Mouse (Mus musculus) heart, postnatal 0 days (tissue): ENCODE measurements around the gene Cela3b. TPM values are rescaled to one million over a fixed set of nuclear protein-coding genes. Genes with fewer than 3 reads are reported as not detected.
"Not testable (repeated sequence)": the region's sequence is repeated elsewhere in the genome, so short reads cannot be mapped to it uniquely, and the experiment has no call there.

Experiments used
- ATAC-seq: fragments of 200-750 bp; cut with Nextera tagmentation; 2 replicates; pipeline ENCODE4 v1.8.0; 2017; ENCODE audit warnings: low read depth, moderate number of reproducible peaks, moderate library complexity; ENCODE audit not compliant: insufficient read depth
- DNase-seq: peaks from one replicate; pipeline ENCODE4 v3.0.0-alpha.2; 2016; ENCODE audit warnings: low spot score
- H3K27ac ChIP-seq: fragments of 300-500 bp; sonication (generic); 2 replicates; pipeline ENCODE4 v1.5.1; 2014; ENCODE audit warnings: low read depth, mild to moderate bottlenecking
- H3K27me3 ChIP-seq: fragments of 300-500 bp; sonication (generic); 2 replicates; pipeline ENCODE4 v1.6.1; 2014; ENCODE audit warnings: low read length, mixed read lengths; ENCODE audit not compliant: control insufficient read depth, insufficient read depth
- H3K36me3 ChIP-seq: fragments of 300-500 bp; sonication (generic); replicated peaks from 2 replicates; pipeline ENCODE4 v1.6.1; 2014; ENCODE audit warnings: low read length, mixed read lengths; ENCODE audit not compliant: control insufficient read depth, insufficient read depth
- H3K4me1 ChIP-seq: fragments of 300-500 bp; sonication (generic); 2 replicates; pipeline ENCODE4 v1.6.1; 2014; ENCODE audit warnings: antibody characterized with exemption; ENCODE audit not compliant: control insufficient read depth, insufficient read depth
- H3K4me2 ChIP-seq: fragments of 300-500 bp; sonication (generic); 2 replicates; pipeline ENCODE4 v1.6.1; 2014; ENCODE audit warnings: low read depth, mild to moderate bottlenecking, low read length, moderate library complexity
- H3K4me3 ChIP-seq: fragments of 300-500 bp; sonication (generic); 2 replicates; pipeline ENCODE4 v1.5.1; 2014; ENCODE audit warnings: low read depth, low read length
- H3K9ac ChIP-seq: fragments of 300-500 bp; sonication (generic); replicated peaks from 2 replicates; pipeline ENCODE4 v1.6.1; 2014; ENCODE audit warnings: low read depth, low read length, mixed read lengths
- H3K9me3 ChIP-seq: fragments of 300-500 bp; sonication (generic); replicated peaks from 2 replicates; pipeline ENCODE4 v1.6.1; 2016; ENCODE audit warnings: low read length; ENCODE audit not compliant: control insufficient read depth
- CTCF ChIP-seq: IDR thresholded peaks from 2 replicates; pipeline ENCODE4 v1.5.1; 2016; ENCODE audit warnings: antibody characterized with exemption, control low read depth, low read depth
- EP300 ChIP-seq: IDR thresholded peaks from 2 replicates; pipeline ENCODE4 v1.6.1; 2016; ENCODE audit warnings: antibody characterized with exemption, low read depth
- WGBS: fragments of 180-500 bp; shearing (Covaris S2); extraction: QIAGEN DNeasy Blood & Tissue Kit; methylation state at CpG from one replicate; pipeline ENCODE4 v1.1.7; 2014; 5-methylcytosine and 5-hydroxymethylcytosine counted together
- polyA plus RNA-seq: library from polyadenylated mRNA; unstranded; fragments of >200 nt; fragmentation: Nextera tagmentation; extraction: Ambion mirVana; gene quantifications from 2 replicates; pipeline ENCODE4 v1.2.1, GENCODE M21; 2015
- total RNA-seq: library from RNA; depleted of rRNA; stranded (reverse); fragments of >200 nt; gene quantifications from 2 replicates; pipeline ENCODE4 v1.2.3, GENCODE M21; 2014; ENCODE audit warnings: low replicate concordance

Gene Cela3b
- total and polyA plus RNA-seq, 2 experiments from 2014 or later: not detected

DNA sequence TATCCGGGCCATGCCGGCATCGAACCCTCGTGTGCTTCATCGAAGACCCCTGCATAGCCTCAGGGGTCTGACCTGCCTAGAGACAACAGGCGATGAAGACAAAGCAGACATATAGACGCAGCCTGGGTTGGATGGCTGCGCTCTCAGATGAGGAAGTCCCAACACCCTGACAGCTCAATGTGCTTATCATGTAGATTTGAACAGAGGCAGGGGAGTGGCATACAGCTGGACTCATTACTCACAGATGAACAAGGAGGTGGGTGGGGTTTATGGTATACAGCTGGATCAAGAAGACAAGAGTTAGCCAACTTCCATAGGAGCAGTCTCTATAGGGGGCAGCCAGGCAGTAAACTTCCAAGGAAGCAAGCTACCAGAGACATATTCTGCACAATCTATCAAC is 8.5 kb upstream of the Cela3b start:
- H3K27me3 ChIP-seq: no peaks in the 10 kb centered on the region
- TF ChIP-seq EP300: no peak
- ATAC-seq: no peak
- H3K4me3 ChIP-seq: no peak overlapping the region
- no peaks in the 10 kb centered on the region for H3K9me3 ChIP-seq
- H3K27ac ChIP-seq: no peak overlapping the region
- WGBS: 70% methylated on average over 8 of the region's 8 CpGs
- H3K4me2 ChIP-seq: no peak overlapping the region
- DNase-seq: no peak
- no peaks in the 10 kb centered on the region for H3K4me1 ChIP-seq
- no peaks in the 10 kb centered on the region for H3K36me3 ChIP-seq
- H3K9ac ChIP-seq: no peak overlapping the region

DNA sequence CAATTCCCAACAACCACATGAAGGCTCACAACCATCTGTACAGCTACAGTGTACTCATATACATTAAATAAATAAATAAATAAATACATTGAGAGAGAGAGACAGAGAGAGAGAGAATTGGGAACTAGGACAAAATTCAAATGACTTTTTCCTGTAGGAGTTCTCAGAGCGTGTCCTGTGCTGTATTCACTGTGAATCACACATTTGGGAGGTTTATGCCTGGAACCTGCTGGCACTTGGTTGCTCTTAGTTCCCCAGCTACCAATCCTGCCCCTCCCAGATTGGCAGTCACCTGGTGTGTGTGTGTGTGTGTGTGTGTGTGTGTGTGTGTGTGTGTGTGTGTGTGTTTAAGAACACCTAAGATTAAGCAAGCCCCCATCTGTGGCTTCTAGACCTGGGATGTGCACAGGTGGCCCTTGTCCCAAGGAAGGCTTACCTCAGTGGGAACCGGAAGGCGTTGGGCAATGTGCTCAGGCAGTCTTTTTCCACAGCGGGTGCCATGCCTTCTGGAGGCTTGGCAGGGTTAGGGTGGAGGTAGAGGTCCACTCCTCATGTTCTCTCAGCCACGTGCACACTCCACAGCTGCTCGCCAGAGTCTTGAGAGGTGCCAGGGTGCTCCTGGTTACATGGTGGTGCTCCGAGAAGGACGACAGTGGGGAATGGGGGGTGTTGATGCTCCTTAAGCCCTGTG is 6.8 kb upstream of the Cela3b start:
- no peak for ATAC-seq
- TF ChIP-seq EP300 (no peak), CTCF (no peak)
- H3K36me3 ChIP-seq: no peaks in the 10 kb centered on the region
- no peaks in the 10 kb centered on the region for H3K27me3 ChIP-seq
- H3K9ac ChIP-seq: no peak overlapping the region
- no peaks in the 10 kb centered on the region for H3K4me1 ChIP-seq
- H3K4me3 ChIP-seq: no peak overlapping the region
- WGBS: 86% methylated on average over 8 of the region's 8 CpGs
- DNase-seq: no peak
- H3K27ac ChIP-seq: no peak overlapping the region
- no peaks in the 10 kb centered on the region for H3K9me3 ChIP-seq
- H3K4me2 ChIP-seq: no peak overlapping the region

DNA sequence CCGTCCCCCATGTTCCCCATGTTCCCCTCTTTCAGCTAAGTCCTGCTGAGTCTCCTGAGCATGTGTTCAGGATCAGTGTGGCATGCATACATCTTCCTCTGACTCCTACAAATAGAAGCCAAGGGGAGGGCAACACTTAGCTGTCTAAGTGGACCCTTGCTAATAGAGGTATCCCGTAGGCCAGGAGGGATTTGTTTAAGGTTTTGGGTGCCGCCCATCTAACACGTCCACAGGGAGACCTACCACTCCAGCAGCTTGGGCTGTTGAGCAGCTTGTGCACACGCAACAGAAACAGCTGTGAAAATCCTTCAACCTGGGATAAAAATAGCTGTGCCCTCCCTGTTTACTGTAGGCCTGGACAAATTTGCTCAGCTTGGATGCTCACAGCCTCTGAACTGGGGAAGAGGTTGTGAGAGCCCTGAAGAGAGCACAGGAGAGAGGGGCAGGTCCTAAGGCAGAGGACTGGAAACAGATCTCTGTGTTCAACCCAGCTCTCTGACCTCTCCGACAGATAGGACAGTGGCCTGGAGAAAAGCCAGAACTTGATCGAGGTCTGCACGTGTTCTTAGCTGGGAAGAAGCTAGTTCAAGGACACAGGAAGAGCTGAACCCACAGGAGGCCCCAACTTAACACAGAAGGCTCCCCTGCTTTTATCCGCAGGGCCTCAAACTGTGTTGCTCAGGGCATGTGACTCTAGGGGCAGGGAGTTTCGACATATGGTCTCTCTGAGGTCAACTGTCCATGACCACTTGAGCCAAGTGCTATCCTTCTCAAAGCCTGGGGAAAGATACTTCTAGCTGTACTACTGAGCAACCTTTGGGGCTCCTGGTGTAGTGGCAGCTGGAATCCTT is 2.6 kb upstream of the Cela3b start:
- 27% methylated on average over 10 of the region's 10 CpGs for WGBS
- not testable (repeated sequence) for H3K27ac ChIP-seq

DNA sequence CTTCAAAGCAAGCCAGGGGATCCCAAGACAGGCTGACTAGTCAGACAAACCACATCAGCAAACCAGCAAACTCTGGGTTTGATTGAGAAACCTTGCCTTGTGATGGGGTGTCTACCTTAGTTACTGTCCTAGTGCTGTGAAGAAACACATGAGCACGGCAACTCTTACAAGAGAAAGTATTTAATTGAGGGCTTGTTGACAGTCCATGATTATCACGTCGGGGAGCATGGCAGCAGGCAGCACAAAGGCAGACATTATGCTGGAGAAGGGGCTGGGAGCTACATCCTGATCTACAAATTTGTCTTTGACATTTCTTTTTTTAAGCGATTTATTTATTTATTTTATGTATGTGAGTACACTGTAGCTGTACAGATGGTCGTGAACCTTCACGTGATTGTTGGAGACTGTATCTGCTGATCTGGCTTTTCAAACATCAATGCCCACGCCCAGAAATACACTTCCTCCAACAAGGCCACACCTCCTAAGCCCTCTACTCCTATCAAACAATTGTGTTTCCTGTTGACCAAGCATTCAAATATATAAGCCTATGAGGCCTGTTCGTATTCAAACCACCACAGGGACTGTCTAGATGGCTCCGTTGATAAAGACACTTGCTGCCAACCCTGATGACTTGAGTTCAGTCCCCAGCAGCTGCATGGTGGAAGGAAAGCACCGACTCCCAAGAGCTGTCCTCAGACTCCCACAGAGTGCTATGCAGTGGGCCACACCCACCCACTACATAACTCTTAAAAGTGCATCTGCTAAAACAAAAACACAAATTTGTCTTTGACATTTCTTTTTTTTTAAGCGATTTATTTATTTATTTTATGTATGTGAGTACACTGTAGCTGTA is 12.4 kb downstream of the Cela3b start:
- TF ChIP-seq EP300 (no peak), CTCF (no peak)
- 57% methylated on average over 11 of the region's 11 CpGs for WGBS
- no peak for DNase-seq
- no peak overlapping the region for H3K27ac ChIP-seq
- no peaks in the 10 kb centered on the region for H3K36me3 ChIP-seq
- no peak overlapping the region for H3K4me3 ChIP-seq
- H3K27me3 ChIP-seq: no peaks in the 10 kb centered on the region
- no peak for ATAC-seq
- no peaks in the 10 kb centered on the region for H3K9me3 ChIP-seq
- H3K4me1 ChIP-seq: no peaks in the 10 kb centered on the region
- no peak overlapping the region for H3K4me2 ChIP-seq
- no peak overlapping the region for H3K9ac ChIP-seq

More for the DNA sequence above, 2.6 kb upstream of the Cela3b start:
- H3K9me3 ChIP-seq, H3K9ac ChIP-seq, H3K4me1 ChIP-seq, H3K27me3 ChIP-seq, H3K36me3 ChIP-seq, H3K4me2 ChIP-seq, H3K4me3 ChIP-seq, DNase-seq: not testable (repeated sequence)
- peak; percentile 34; the same call in 1 of the 2 replicates for ATAC-seq

DNA sequence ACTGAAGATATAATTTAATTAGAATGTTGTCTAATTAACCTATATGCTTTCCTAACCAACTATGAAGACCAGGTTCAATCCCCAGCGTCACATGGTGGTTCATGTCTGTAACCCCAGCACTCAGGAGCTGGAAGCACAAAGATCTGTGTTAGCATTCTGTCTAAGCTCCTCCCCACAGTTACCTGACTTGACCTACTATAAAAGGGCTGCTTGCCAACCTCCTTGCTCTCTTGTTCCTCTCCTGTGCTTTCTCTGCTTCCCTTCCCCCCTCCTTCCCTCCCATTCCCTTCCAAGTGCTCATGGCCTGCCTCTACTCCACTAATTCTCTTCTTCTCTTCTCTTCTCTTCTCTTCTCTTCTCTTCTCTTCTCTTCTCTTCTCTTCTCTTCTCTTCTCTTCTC is 15.4 kb downstream of the Cela3b start:
- no peak overlapping the region for H3K4me3 ChIP-seq
- H3K4me1 ChIP-seq: 0 out of 2 replicates have a peak, but pooled peaks cover 3% of the 10 kb centered on the region
- no peak overlapping the region for H3K27ac ChIP-seq
- no peak for DNase-seq
- no peaks in the 10 kb centered on the region for H3K9me3 ChIP-seq
- no peaks in the 10 kb centered on the region for H3K36me3 ChIP-seq
- WGBS: 71% methylated on average over 1 of the region's 1 CpGs
- H3K27me3 ChIP-seq: no peaks in the 10 kb centered on the region
- no peak for ATAC-seq
- H3K4me2 ChIP-seq: no peak overlapping the region
- TF ChIP-seq CTCF (no peak), EP300 (no peak)
- H3K9ac ChIP-seq: no peak overlapping the region

DNA sequence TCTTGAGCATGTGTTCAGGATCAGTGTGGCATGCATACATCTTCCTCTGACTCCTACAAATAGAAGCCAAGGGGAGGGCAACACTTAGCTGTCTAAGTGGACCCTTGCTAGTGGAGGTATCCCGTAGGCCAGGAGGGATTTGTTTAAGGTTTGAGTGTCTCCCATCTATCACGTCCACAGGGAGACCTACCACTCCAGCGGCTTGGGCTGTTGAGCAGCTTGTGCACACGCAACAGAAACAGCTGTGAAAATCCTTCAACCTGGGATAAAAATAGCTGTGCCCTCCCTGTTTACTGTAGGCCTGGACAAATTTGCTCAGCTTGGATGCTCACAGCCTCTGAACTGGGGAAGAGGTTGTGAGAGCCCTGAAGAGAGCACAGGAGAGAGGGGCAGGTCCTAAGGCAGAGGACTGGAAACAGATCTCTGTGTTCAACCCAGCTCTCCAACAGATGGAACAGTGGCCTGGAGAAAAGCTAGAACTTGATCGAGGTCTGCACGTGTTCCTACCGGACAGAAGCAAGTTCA is 18.1 kb downstream of the Cela3b start:
- WGBS: 51% methylated on average over 7 of the region's 7 CpGs
- not testable (repeated sequence) for H3K4me3 ChIP-seq, H3K9me3 ChIP-seq, H3K27ac ChIP-seq, ATAC-seq, H3K4me2 ChIP-seq, H3K9ac ChIP-seq, DNase-seq, H3K4me1 ChIP-seq, H3K27me3 ChIP-seq, H3K36me3 ChIP-seq
